Mouse (Mus musculus) embryonic fibroblast, embryonic 13.5 days (primary cell): ENCODE data around the gene Clic4. TPM values are rescaled to one million over a fixed set of nuclear protein-coding genes. Genes with fewer than 3 reads are reported as not detected.

Experiments used
- H3K27ac ChIP-seq: 2 replicates; pipeline ENCODE4 v1.5.1; 2012; ENCODE audit warnings: low read length, control low read depth, inconsistent platforms; ENCODE audit not compliant: insufficient read depth
- H3K4me1 ChIP-seq: 2 replicates; pipeline ENCODE4 v1.6.1; 2011; ENCODE audit warnings: low read length; ENCODE audit not compliant: control insufficient read depth, insufficient read depth
- H3K4me3 ChIP-seq: 2 replicates; pipeline ENCODE4 v1.5.1; 2011; ENCODE audit warnings: mild to moderate bottlenecking, control low read depth, low read length; ENCODE audit not compliant: insufficient read depth
- CTCF ChIP-seq: IDR thresholded peaks from 2 replicates; pipeline ENCODE4 v1.5.1; 2011; ENCODE audit warnings: mild to moderate bottlenecking, control low read depth, low read length, moderate library complexity, borderline replicate concordance; ENCODE audit not compliant: insufficient read depth
- POLR2A ChIP-seq: IDR thresholded peaks from 2 replicates; pipeline ENCODE4 v1.6.1; 2011; ENCODE audit warnings: low read depth, mild to moderate bottlenecking, control low read depth, low read length, moderate library complexity
- polyA plus RNA-seq: library from polyadenylated mRNA; stranded (reverse); fragments of >200 nt; gene quantifications from 2 replicates; pipeline ENCODE4 v1.2.4, GENCODE M21; 2011; ENCODE audit warnings: low read depth; ENCODE audit not compliant: missing spikeins, insufficient read length

Clic4 gene
- polyA plus RNA-seq, 1 experiment = 223 TPM

GRCm38 (mm10) chr4:135238706-135239510, 33.7 kb downstream of the Clic4 start:
- no peak overlapping the region for H3K27ac ChIP-seq
- TF ChIP-seq POLR2A = no peak
- TF ChIP-seq CTCF = no peak
- no peak overlapping the region for H3K4me3 ChIP-seq
- peaks cover 5% of the 10 kb centered on the region; the same call in 1 of the 2 replicates for H3K4me1 ChIP-seq

GRCm38 (mm10) chr4:135236658-135237057, 36.0 kb downstream of the Clic4 start:
- TF ChIP-seq CTCF (no peak), POLR2A (no peak)
- H3K4me1 ChIP-seq = peaks cover 4% of the 10 kb centered on the region; the same call in 1 of the 2 replicates
- H3K4me3 ChIP-seq = no peak overlapping the region
- H3K27ac ChIP-seq = no peak overlapping the region

GRCm38 (mm10) chr4:135235546-135235945, 37.1 kb downstream of the Clic4 start:
- Histone ChIP-seq H3K27ac (no peak overlapping the region), H3K4me3 (no peak overlapping the region), H3K4me1 (peaks cover 3% of the 10 kb centered on the region; the same call in 1 of the 2 replicates)
- TF ChIP-seq POLR2A (no peak), CTCF (no peak)

GRCm38 (mm10) chr4:135232563-135232962, 40.1 kb downstream of the Clic4 start:
- TF ChIP-seq POLR2A = no peak
- no peak for TF ChIP-seq CTCF

GRCm38 (mm10) chr4:135231543-135231942, 41.1 kb downstream of the Clic4 start:
- Histone ChIP-seq H3K4me3 (no peak overlapping the region), H3K27ac (no peak overlapping the region), H3K4me1 (no peaks in the 10 kb centered on the region)
- no peak for TF ChIP-seq POLR2A
- TF ChIP-seq CTCF = no peak

More at GRCm38 (mm10) chr4:135232563-135232962, 40.1 kb downstream of the Clic4 start:
- no peak overlapping the region for H3K4me3 ChIP-seq
- no peaks in the 10 kb centered on the region for H3K4me1 ChIP-seq
- H3K27ac ChIP-seq = no peak overlapping the region

- no peak overlapping the region for H3K27ac ChIP-seq
- H3K4me1 ChIP-seq = no peaks in the 10 kb centered on the region
- no peak overlapping the region for H3K4me3 ChIP-seq
- TF ChIP-seq POLR2A (no peak), CTCF (no peak)
These were observed 41.5 kb downstream of the Clic4 start for GRCm38 (mm10) chr4:135231136-135231535.

GRCm38 (mm10) chr4:135230661-135231060, 42.0 kb downstream of the Clic4 start:
- Histone ChIP-seq H3K4me3 (no peak overlapping the region), H3K4me1 (no peaks in the 10 kb centered on the region), H3K27ac (no peak overlapping the region)
- TF ChIP-seq POLR2A (no peak), CTCF (no peak)

- no peaks in the 10 kb centered on the region for H3K4me1 ChIP-seq
- no peak for TF ChIP-seq CTCF
- TF ChIP-seq POLR2A = no peak
- no peak overlapping the region for H3K4me3 ChIP-seq
- no peak overlapping the region for H3K27ac ChIP-seq
These were observed 42.7 kb downstream of the Clic4 start for GRCm38 (mm10) chr4:135229871-135230270.

GRCm38 (mm10) chr4:135228136-135228535, 44.5 kb downstream of the Clic4 start:
- no peak for TF ChIP-seq POLR2A
- no peak for TF ChIP-seq CTCF
- H3K27ac ChIP-seq = no peak overlapping the region
- H3K4me3 ChIP-seq = no peak overlapping the region
- H3K4me1 ChIP-seq = no peaks in the 10 kb centered on the region

GRCm38 (mm10) chr4:135226008-135226667, 46.5 kb downstream of the Clic4 start:
- TF ChIP-seq POLR2A (no peak), CTCF (no peak)
- H3K4me3 ChIP-seq = no peak overlapping the region
- no peak overlapping the region for H3K27ac ChIP-seq
- H3K4me1 ChIP-seq = no peaks in the 10 kb centered on the region

- TF ChIP-seq CTCF = no peak
- no peaks in the 10 kb centered on the region; the same call in 1 of the 2 replicates for H3K4me1 ChIP-seq
- no peak overlapping the region for H3K4me3 ChIP-seq
- no peak overlapping the region for H3K27ac ChIP-seq
These were observed 48.8 kb downstream of the Clic4 start for GRCm38 (mm10) chr4:135223808-135224207.
